Mouse (Mus musculus) megakaryocyte, embryonic 14.5 days (primary cell): ENCODE measurements at regions not wholly inside any gene's neighbourhood (a gene's known extent, or its start where the extent isn't known, plus 50 kb on each side); places are given as distances from the start of the nearest gene placed in this dataset.

Experiments used
- H3K27me3 ChIP-seq: replicated peaks from 2 replicates; pipeline ENCODE3; 2012; ENCODE audit warnings: inconsistent platforms
- H3K36me3 ChIP-seq: replicated peaks from 2 replicates; pipeline ENCODE3; 2012; ENCODE audit warnings: low read length, inconsistent platforms, mixed read lengths
- H3K4me1 ChIP-seq: 2 replicates; pipeline ENCODE4 v1.6.1; 2012; ENCODE audit warnings: inconsistent platforms
- H3K4me3 ChIP-seq: replicated peaks from 2 replicates; pipeline ENCODE3; 2012; ENCODE audit warnings: moderate library complexity, mild to moderate bottlenecking, inconsistent platforms
- H3K9me3 ChIP-seq: 2 replicates; pipeline ENCODE4 v1.6.1; 2012; ENCODE audit warnings: inconsistent platforms
- FLI1 ChIP-seq: IDR thresholded peaks from 2 replicates; pipeline ENCODE4 v1.6.1; 2012; ENCODE audit warnings: low read length, inconsistent platforms, mixed read lengths
- GATA1 ChIP-seq: IDR thresholded peaks from 3 replicates; pipeline ENCODE4 v1.6.1; 2012; ENCODE audit warnings: mixed read lengths, low read length, inconsistent platforms, borderline replicate concordance

- no peak for TF ChIP-seq GATA1
- Histone ChIP-seq H3K9me3 (no peaks in the 10 kb centered on the region), H3K36me3 (no peaks in the 10 kb centered on the region), H3K4me3 (no peak overlapping the region), H3K4me1 (peaks cover 7% of the 10 kb centered on the region; the same call in 1 of the 2 replicates), H3K27me3 (no peaks in the 10 kb centered on the region)
Measured at GRCm38 (mm10) chr14:97450525-97451235, 718.9 kb downstream of the Dach1 start.

- TF ChIP-seq GATA1 (no peak), FLI1 (no peak)
- Histone ChIP-seq H3K9me3 (no peaks in the 10 kb centered on the region), H3K27me3 (no peaks in the 10 kb centered on the region), H3K36me3 (no peaks in the 10 kb centered on the region), H3K4me1 (peaks cover 7% of the 10 kb centered on the region; the same call in 1 of the 2 replicates), H3K4me3 (no peak overlapping the region)
Measured at GRCm38 (mm10) chr14:97448617-97449016, 720.9 kb downstream of the Dach1 start.

- TF ChIP-seq FLI1, result no peak
- no peak for TF ChIP-seq GATA1
- Histone ChIP-seq H3K9me3 (no peaks in the 10 kb centered on the region), H3K27me3 (no peaks in the 10 kb centered on the region), H3K4me3 (no peak overlapping the region), H3K4me1 (peaks cover 7% of the 10 kb centered on the region; the same call in 1 of the 2 replicates), H3K36me3 (no peaks in the 10 kb centered on the region)
Measured at GRCm38 (mm10) chr14:97446793-97447192, 722.8 kb downstream of the Dach1 start.

GRCm38 (mm10) chr14:97440326-97440725 is 729.2 kb downstream of the Dach1 start:
- TF ChIP-seq FLI1 (no peak), GATA1 (no peak)
- Histone ChIP-seq H3K4me3 (no peak overlapping the region), H3K9me3 (no peaks in the 10 kb centered on the region), H3K27me3 (no peaks in the 10 kb centered on the region), H3K4me1 (no peaks in the 10 kb centered on the region), H3K36me3 (no peaks in the 10 kb centered on the region)

- Histone ChIP-seq H3K36me3 (no peaks in the 10 kb centered on the region), H3K4me3 (no peak overlapping the region), H3K4me1 (no peaks in the 10 kb centered on the region), H3K27me3 (no peaks in the 10 kb centered on the region), H3K9me3 (no peaks in the 10 kb centered on the region)
- no peak for TF ChIP-seq GATA1
- TF ChIP-seq FLI1, result no peak
Measured at GRCm38 (mm10) chr14:97435453-97436233, 733.9 kb downstream of the Dach1 start.

GRCm38 (mm10) chr14:97431221-97431620 is 738.3 kb downstream of the Dach1 start:
- no peaks in the 10 kb centered on the region for H3K36me3 ChIP-seq
- no peaks in the 10 kb centered on the region for H3K4me1 ChIP-seq
- no peaks in the 10 kb centered on the region for H3K27me3 ChIP-seq
- no peak overlapping the region for H3K4me3 ChIP-seq
- no peaks in the 10 kb centered on the region for H3K9me3 ChIP-seq
- no peak for TF ChIP-seq GATA1
- no peak for TF ChIP-seq FLI1

GRCm38 (mm10) chr14:97403176-97403795 is 766.3 kb downstream of the Dach1 start:
- no peaks in the 10 kb centered on the region for H3K27me3 ChIP-seq
- peak overlapping the region; percentile 75 for H3K4me3 ChIP-seq
- peaks cover 8% of the 10 kb centered on the region for H3K4me1 ChIP-seq
- TF ChIP-seq FLI1 (no peak), GATA1 (no peak)
- no peaks in the 10 kb centered on the region for H3K36me3 ChIP-seq
- no peaks in the 10 kb centered on the region for H3K9me3 ChIP-seq

GRCm38 (mm10) chr14:97396385-97396784 is 773.2 kb downstream of the Dach1 start:
- Histone ChIP-seq H3K9me3 (no peaks in the 10 kb centered on the region), H3K4me3 (no peak overlapping the region), H3K27me3 (no peaks in the 10 kb centered on the region), H3K4me1 (no peaks in the 10 kb centered on the region), H3K36me3 (no peaks in the 10 kb centered on the region)
- TF ChIP-seq FLI1, result no peak
- TF ChIP-seq GATA1, result no peak

GRCm38 (mm10) chr14:97395750-97396377 is 773.7 kb downstream of the Dach1 start:
- H3K36me3 ChIP-seq, result no peaks in the 10 kb centered on the region
- no peaks in the 10 kb centered on the region for H3K9me3 ChIP-seq
- TF ChIP-seq GATA1 (no peak), FLI1 (no peak)
- no peak overlapping the region for H3K4me3 ChIP-seq
- no peaks in the 10 kb centered on the region for H3K27me3 ChIP-seq
- H3K4me1 ChIP-seq, result no peaks in the 10 kb centered on the region
